Mouse (Mus musculus): ENCODE results near the gene Enpp3.

The Enpp3 gene

DNA sequence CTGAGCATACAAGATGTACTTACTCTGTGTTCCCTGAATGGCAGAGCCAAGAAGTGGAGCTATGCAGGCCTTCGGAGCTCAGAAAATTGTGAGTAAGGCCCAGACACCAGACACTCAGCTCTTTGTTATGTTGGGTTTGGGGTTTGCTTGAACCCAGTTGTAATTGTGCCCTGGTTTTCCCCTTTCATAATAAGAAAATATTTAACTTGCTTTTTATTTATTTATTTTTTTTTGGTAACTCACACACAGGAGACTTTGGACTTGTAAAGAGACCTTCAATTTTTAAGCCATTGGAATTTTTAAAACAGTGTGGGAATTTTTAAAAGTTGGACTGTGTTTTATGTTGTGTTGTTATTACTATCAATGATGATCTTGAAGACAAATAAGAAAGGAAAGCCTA, at the start of gene Enpp3:
TSS of gene Enpp3 (minus strand) at position 148 of the 400 bp plus-strand sequence.
- DNase-seq = no peak

- no peak for DNase-seq
Observed at GRCm38 (mm10) chr10:24888343-24888742, 45.7 kb upstream of the Enpp3 start.

- DNase-seq = no peak
Observed at GRCm38 (mm10) chr10:24886008-24886407, 43.4 kb upstream of the Enpp3 start.

GRCm38 (mm10) chr10:24873624-24874023, 31.0 kb upstream of the Enpp3 start:
- no peak for DNase-seq

DNA sequence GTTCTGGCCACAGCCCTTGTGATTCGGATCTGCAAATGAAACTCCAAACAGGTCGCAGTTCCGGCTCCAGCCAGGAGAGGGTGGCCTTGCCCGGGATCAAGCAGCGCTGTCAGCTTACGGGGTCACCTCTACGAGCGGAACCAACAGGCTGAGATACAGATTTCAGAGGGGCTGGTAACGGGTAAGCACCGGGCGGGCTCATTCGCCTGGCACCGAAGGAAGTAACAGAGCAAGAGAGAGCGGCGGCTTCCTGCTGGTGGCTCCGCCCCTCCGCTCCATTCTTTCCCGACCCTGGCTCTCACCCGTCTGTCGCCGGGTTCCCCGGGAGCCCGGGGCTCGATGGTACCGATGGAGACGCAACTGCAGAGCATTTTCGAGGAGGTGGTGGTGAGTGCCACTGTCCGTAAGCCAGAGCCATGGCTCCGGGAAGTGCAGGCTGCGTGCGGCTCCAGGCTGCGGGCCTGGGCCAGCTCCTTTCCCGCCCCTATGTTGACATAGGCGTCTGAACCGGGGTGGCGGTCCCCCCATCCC, 27.2 kb upstream of the Enpp3 start, which contains the start of gene Med23:
TSS of gene Med23 (plus strand) at position 227 of the 531 bp plus-strand sequence.
- DNase-seq = peak; percentile 88 to 97

- DNase-seq = no peak
Observed at GRCm38 (mm10) chr10:24864434-24864833, 21.8 kb upstream of the Enpp3 start.

- DNase-seq = no peak
Observed at GRCm38 (mm10) chr10:24863146-24863545, 20.5 kb upstream of the Enpp3 start.

GRCm38 (mm10) chr10:24841998-24842397, 625 bp downstream of the Enpp3 start:
- DNase-seq = no peak

- no peak for DNase-seq
Observed at GRCm38 (mm10) chr10:24840795-24841194, 1.8 kb downstream of the Enpp3 start.

DNA sequence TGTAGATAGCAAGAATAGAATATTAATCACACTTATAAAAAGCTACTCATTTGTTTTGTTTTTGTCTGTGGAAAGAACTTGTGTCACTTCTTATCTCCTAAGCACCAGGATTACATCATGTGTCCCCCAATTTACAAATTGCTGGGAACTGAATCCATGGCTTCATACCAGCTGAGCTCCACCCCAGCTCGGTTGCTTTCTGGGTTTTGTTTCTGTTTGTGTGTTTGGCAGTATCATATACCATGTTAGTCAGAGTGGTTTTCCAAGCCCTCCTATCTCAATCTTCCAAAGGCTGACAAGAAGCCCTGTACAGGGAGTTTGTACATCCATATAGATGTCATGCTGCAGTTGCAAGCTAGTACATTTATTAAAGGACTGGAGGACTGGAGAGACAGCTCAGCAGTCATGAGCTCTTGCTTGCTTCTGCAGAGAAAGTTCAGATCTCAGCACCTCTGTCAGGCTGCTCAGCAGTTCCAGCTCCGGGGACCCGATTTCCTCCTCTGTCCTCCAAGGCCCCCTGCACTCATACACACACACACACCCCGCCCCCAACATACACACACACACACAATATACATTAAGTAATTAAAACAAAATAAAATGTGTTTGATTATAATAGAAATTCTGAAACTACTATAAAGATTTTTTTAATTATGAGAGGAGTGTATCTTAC, 6.1 kb downstream of the Enpp3 start:
- DNase-seq = no peak

DNA sequence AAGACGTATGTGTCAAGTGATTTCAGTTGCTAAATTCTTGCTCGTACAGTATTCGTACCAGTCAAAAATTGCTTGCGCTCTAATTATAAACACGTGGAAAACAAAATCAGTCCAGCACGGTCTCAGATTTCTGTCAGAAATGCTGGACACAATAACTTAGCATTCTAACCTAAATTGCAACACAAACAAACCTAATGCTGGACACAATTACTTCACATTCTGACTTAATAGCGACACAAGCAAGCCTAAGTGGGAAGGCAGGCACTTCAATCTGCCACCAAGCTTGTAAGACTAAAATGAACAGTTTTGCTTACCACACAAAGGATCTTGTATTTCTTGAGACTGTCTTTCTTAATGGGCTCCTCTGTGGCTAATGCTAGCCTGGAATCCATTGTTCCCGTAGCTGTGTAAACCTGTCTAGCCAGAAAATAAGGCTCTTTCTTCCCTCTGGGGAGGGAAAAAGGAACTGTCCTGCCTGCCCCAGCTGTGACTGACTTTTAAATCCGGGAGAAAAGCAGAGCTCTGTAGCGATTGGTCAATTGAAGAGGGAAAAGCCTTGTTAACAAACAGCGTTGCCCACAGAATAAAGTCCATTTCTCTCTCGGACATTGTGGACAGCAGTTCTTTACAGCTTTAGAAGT, 6.8 kb downstream of the Enpp3 start:
- DNase-seq = no peak

- no peak for DNase-seq
Observed at GRCm38 (mm10) chr10:24834634-24835371, 7.8 kb downstream of the Enpp3 start.

DNA sequence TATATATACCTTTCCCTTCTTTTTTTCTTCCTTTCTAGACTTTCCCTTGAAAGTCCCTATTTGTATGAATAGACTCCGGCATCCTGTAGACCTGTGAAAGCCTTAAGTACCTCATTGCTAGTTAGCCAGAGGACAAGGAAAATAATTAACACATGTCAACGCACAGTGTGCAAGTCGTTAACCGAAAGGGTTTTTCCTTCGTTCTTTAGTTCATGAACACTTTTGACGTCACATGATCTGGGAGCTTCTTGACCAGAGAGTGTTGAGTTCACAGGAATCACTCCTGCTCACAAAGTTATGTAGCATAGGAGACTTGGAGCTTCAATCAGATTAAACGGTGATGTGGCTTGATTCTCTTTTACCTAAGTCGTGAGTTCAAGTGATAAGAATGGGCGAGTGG, 10.3 kb downstream of the Enpp3 start:
- no peak for DNase-seq

DNA sequence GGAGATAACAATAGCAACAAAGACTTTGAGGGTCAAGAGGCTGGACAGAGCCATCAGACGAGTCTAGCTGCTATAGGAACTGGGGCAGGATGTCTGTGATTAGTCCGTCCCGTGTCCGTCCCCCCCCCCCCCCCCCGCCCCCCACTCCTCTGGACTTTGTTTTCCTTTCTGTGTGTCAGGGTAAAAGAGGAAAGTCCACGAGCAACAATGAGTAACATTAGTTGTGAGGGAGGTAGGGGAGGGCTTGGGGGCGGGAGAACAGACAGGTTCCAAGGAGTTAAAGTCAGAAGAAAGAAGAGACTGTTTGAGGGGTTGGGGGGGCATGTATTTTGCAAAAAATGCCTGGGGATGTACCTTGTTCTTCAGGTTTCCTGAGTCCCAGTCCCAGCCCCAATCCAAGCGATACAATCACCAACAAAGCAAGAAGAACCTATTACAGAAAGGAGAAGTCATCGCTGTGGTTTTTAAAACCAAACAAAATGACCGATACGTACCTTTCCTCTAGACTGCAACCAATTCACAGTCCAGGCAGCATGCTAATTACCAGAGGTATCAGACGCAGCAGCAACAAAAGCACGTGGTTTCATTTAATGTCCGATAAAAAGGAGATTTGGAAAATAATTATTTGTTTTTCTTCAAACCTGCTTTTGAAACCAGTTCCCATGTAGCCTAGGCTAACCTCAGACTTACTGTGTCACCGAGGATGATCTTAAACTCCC, 11.1 kb downstream of the Enpp3 start:
- DNase-seq = no peak

- DNase-seq = no peak
Observed at GRCm38 (mm10) chr10:24830448-24830847, 12.2 kb downstream of the Enpp3 start.

- DNase-seq = no peak
Observed at GRCm38 (mm10) chr10:24828136-24828535, 14.5 kb downstream of the Enpp3 start.

- no peak for DNase-seq
Observed at GRCm38 (mm10) chr10:24826130-24826529, 16.5 kb downstream of the Enpp3 start.

DNA sequence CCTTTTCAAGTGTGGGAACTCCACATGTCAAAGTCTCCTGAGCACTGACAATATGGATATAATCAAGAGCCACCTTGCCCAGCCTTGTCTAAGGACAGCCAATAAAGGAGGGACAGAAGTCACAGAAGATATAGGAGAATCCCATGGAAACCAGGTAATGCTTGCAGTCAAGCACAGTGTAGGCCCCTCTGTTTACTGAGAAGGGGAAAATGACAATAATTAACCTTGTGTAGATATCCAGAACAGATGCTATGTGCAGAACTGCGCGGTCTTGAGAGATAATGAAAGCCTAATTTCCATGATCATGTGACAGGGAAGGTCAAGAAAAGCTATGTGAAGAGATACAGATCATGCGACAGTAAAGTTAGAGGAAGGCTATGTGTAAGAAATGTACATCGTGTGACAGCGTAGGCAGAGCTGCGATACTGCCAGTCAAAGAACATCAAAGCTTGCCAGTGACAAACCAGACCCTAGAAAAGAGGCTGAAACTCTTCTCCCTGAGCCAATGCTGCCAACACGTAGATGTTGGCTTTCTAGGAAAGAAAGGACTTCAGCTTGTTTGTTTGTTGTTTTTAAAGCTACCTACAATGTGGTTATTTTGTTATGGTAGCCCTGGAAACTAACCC, 17.1 kb downstream of the Enpp3 start:
- no peak for DNase-seq

DNA sequence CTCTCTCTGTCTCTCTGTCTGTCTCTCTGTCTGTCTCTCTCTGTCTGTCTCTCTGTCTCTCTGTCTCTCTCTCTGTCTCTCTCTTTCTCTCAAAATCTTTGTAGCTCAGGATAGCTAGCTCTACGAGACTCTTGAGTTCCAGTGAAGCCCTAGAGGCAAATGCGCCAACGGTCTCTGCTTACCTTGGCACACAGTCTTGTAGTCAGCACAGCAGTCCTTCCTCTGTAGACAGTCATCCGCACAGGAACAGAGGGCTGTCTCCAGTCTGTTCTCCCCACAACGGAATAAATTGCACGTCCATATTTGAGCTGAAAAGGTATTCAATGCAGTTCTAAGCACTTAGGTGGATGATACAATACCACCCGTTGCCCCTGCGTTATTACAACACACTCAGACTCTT, 18.0 kb downstream of the Enpp3 start:
- no peak for DNase-seq

GRCm38 (mm10) chr10:24823697-24824535, 18.7 kb downstream of the Enpp3 start:
- peak in 1 of 2 experiments; percentile 18 for DNase-seq

DNA sequence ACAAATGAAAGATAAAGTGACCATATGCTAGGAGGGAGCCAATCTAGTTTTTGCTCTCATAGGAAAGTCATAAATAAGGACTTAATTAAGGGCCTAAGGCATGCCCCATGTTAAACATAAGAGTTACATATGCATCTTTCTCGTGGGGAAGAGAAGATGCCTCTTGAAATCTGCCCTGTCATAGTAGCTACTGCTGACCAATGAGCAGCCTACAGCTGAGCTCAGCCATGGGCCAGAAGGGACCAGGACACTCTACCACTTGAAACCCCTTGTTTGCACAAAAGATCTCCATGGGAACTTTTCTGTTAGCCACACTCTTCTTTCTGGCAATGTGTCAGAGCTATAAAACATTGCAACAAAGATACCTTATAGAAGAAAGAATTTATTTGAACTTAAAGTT, 19.4 kb downstream of the Enpp3 start:
- no peak for DNase-seq
